Mouse (Mus musculus) gastrocnemius, postnatal 14 days (tissue): ENCODE data around the gene Atrip. TPM values are rescaled to one million over a fixed set of nuclear protein-coding genes. Genes with fewer than 3 reads are reported as not detected.
A peak's percentile ranks its signal among the peaks of the same experiment; 100 is the strongest.

Source experiments
- DNase-seq: peaks from one replicate; pipeline ENCODE4 v3.0.0; 2021; ENCODE audit warnings: mixed read lengths
- intact Hi-C: fragments of 180-260 bp; cut with DNase I; formaldehyde crosslinking; loops from one replicate; pipeline ENCODE4 v1.15.1; 2025; ENCODE audit warnings: low total_unique reads
- total RNA-seq, 2 experiments: library from RNA; stranded (reverse); gene quantifications; 2 replicates each; pipeline ENCODE4 v1.2.3; 2021

Atrip gene
- total RNA-seq, 2 experiments from 2014 or later = 7.4 to 7.5 TPM

- intact Hi-C loops = no loop called here
- DNase-seq = no peak
Measured at GRCm38 (mm10) chr9:109100307-109100928, 26.5 kb upstream of the Atrip start.

GRCm38 (mm10) chr9:109098969-109099368 lies 25.0 kb upstream of the Atrip start:
- intact Hi-C loops = no loop called here
- no peak for DNase-seq

DNA sequence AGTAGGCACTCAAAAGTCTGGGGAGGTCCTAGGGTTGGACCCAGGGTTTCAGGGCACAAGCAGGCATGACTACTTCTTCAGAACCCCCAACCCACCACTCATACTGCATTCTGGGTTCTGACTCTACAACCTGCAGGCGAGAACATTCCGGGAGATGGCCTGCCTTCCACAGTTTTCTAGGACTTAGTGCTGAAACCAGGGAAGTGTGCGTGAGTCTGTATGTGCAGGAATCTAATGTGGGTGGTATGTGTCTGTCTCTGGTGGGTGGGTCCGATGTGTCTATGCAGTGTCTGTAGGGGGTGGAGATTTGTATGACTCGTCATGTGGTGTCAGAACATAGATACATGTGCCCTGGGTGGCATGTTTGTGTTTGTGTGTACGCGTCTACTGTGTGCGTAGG lies 24.4 kb upstream of the Atrip start:
- intact Hi-C loops = no loop called here
- DNase-seq = no peak

- DNase-seq = no peak
- intact Hi-C loops = no loop called here
Measured at GRCm38 (mm10) chr9:109097831-109098230, 23.9 kb upstream of the Atrip start.

GRCm38 (mm10) chr9:109097291-109097690 lies 23.4 kb upstream of the Atrip start:
- intact Hi-C loops = no loop called here
- no peak for DNase-seq

- intact Hi-C loops = no loop called here
- no peak for DNase-seq
Measured at GRCm38 (mm10) chr9:109096856-109097255, 22.9 kb upstream of the Atrip start.

- no peak for DNase-seq
- intact Hi-C loops = no loop called here
Measured at GRCm38 (mm10) chr9:109096251-109096661, 22.3 kb upstream of the Atrip start.

GRCm38 (mm10) chr9:109095137-109095982 lies 21.4 kb upstream of the Atrip start, which contains the start of gene Plxnb1:
Gene Plxnb1, plus strand, starts transcription at chr9:109095389.
- intact Hi-C loops = no loop called here
- peak; percentile 61 for DNase-seq

DNA sequence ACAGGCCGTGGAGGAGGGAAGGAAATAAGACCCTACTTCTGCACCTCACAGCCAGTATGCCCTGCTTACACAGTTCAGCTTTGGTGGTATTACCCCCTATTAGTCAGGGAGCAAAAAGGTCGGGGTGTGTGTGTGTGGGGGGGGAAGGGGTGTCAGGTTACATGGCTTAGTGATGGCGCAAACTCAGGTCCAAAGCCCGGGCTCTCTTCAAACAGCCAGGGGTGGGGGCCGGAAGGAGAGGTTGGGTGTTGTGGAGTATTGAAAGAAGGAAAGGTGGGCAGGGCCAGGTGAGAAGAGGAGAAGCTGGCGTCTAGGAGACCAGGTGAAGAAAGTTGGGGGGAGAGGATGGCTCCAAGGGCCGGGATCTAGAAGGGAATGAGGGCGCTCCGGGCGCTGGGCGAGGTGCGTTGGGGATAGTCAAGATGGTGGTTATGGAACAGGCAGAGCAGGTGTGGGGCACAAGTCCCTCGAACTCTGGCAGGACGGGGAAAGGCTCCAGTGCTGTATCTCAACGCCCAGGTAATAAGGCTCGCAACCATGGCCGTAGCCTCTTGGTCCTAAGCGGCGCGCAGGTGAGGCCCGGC lies 20.7 kb upstream of the Atrip start:
- DNase-seq = no peak
- intact Hi-C loops = no loop called here

- no peak for DNase-seq
- intact Hi-C loops = no loop called here
Measured at GRCm38 (mm10) chr9:109093786-109094552, 20.0 kb upstream of the Atrip start.

DNA sequence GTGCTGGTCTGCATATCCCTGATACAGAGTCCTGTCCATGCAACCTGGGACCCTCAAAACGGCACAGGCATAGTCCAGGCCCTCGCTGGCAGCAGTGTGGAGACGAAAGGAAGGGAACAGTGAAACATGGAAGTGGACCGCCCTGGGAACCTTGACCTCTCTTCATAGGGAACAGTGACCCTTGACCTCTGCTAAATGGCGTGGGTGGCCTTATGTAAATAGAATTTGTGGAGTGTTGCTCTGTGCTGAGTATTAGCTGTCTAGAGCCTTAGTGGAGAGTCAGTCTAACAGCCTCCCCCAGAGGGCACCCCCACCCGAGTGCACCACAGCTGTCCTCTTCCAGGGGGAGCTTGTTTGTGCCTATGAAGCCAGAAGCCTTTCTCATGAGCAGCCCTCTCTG lies 18.9 kb upstream of the Atrip start:
- intact Hi-C loops = no loop called here
- DNase-seq = no peak

- intact Hi-C loops = no loop called here
- DNase-seq = no peak
Measured at GRCm38 (mm10) chr9:109091802-109092201, 17.9 kb upstream of the Atrip start.

DNA sequence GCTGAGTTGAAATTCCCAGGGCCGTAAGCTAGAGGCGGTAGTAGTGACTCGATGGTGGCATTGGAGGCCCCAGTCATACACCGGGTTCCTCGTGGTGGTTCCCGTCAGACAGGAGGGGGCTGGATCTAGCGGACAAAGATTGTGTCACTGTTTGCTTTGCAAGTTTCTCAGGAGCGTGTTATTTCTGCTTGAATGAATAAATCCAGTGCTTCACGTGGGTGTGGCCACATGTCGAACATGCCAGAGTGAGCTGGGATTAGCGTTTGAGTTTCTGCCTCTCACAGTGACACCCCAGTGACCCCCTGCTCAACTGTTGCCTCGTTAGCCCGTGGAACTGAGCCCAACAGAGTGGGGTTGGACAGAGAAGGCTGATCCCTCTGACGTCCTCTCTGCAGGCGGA lies 16.5 kb upstream of the Atrip start:
- intact Hi-C loops = no loop called here
- no peak for DNase-seq

DNA sequence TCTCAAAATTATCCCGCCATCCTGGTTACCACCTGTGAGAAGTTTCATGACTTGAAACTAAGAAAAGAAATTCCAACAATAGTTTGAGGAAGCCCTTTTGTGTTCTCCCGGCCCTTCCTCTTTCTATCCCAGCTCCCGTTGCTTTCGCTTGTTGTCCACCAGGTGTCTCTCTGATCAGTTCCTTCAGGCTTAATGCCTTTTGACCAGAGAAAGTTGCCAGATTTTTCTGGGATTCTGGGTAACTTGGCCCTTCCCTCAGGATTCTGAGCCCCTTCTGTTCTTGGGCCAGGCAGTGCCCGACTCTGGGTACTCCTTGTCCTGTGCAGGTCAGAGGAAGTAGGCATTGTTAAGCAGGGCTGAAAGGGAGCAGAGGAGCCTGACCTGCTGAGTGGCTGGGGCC lies 14.1 kb upstream of the Atrip start:
- intact Hi-C loops = loop anchor here (5.0 kb wide), 1 partner anchor 34 kb away; no protein-coding TSS in a partner anchor
- peak; percentile 37 for DNase-seq

DNA sequence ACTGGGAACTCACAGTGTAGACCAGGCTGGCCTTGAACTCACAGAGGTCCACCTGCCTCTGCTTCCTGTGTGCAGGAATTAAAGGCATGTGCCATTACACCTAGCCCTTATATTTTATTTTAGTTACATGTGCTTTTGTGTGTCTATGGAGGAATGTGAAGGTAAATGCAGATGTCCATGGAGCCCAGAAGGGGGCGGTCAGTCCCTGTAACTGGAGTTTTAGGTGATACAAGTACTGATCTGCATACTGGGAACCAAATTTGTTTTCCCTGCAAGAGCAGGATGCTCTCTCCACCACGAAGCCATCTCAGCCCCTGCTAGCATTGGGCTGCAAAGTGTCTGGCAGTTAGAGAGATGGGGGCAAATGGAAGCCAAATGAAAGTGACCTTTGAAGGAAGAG lies 11.0 kb upstream of the Atrip start:
- no peak for DNase-seq
- intact Hi-C loops = loop anchor here (5.0 kb wide), 1 partner anchor 37 kb away; no protein-coding TSS in a partner anchor

- DNase-seq = peak; percentile 77
- intact Hi-C loops = no loop called here
Measured at GRCm38 (mm10) chr9:109082124-109082800, 8.3 kb upstream of the Atrip start, which contains the start of the genes Ccdc51 and Tma7. Gene Ccdc51, plus strand, starts transcription at chr9:109082493. Gene Tma7, minus strand, starts transcription at chr9:109082587.

- DNase-seq = no peak
Measured at GRCm38 (mm10) chr9:109081749-109082123, 7.8 kb upstream of the Atrip start.

GRCm38 (mm10) chr9:109080516-109080915 lies 6.6 kb upstream of the Atrip start:
- no peak for DNase-seq
- intact Hi-C loops = no loop called here

More at GRCm38 (mm10) chr9:109081749-109082123, 7.8 kb upstream of the Atrip start:
- intact Hi-C loops = no loop called here

DNA sequence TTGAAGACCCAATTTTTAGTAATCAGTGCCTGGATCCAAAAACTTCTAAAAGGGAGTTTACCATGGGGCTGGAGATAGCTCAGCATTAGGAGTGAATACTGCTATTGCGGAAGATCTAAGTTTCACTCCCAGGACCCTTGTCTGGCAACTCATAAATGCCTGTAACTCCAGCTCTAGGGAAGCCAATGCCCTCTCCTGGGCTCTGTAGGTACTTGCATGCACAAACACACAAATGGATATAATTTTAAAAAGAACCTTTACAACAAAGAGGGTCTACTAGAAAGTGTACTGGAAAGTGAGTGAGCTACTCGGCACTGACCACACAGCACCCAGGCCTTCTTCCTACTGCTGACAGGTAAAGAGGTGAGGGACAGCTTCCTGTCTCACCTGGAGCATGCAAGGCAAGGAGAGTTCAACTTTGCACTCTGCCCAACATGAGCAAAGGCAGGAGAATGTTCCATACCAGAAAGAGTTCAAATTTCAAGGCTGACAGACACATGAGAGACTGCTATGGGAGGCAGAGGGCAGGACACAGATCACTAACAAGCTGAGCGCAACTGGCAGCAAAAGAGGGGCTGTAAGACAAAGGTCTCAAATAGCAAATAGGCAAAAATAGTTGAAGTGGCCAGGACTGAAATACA lies 5.7 kb downstream of the Atrip start:
- intact Hi-C loops = no loop called here
- no peak for DNase-seq
